Mouse (Mus musculus) midbrain, embryonic 16.5 days (tissue): ENCODE data around the gene Tmbim1. TPM values are rescaled to one million over a fixed set of nuclear protein-coding genes. Genes with fewer than 3 reads are reported as not detected.

Experiments
- ATAC-seq: fragments of 200-750 bp; cut with Nextera tagmentation; 2 replicates; pipeline ENCODE4 v1.8.0; 2017; ENCODE audit warnings: moderate TSS enrichment
- H3K27ac ChIP-seq: fragments of 300-500 bp; sonication (generic); 2 replicates; pipeline ENCODE4 v1.5.1; 2014; ENCODE audit warnings: mild to moderate bottlenecking, low read length, mixed read lengths
- H3K27me3 ChIP-seq: fragments of 300-500 bp; sonication (generic); 2 replicates; pipeline ENCODE4 v1.6.1; 2014; ENCODE audit warnings: low read depth, low read length, mixed read lengths; ENCODE audit not compliant: control insufficient read depth, insufficient read depth
- H3K36me3 ChIP-seq: fragments of 300-500 bp; sonication (generic); 2 replicates; pipeline ENCODE4 v1.6.1; 2014; ENCODE audit warnings: mild to moderate bottlenecking, low read length, moderate library complexity, mixed read lengths; ENCODE audit not compliant: control insufficient read depth, insufficient read depth
- H3K4me1 ChIP-seq: fragments of 300-500 bp; sonication (generic); 2 replicates; pipeline ENCODE4 v1.6.1; 2014; ENCODE audit warnings: mild to moderate bottlenecking, low read length, mixed read lengths; ENCODE audit not compliant: control insufficient read depth, insufficient read depth
- H3K4me2 ChIP-seq: fragments of 300-500 bp; sonication (generic); 2 replicates; pipeline ENCODE4 v1.6.1; 2014; ENCODE audit warnings: mild to moderate bottlenecking, low read length, mixed read lengths
- H3K4me3 ChIP-seq: fragments of 300-500 bp; sonication (generic); 2 replicates; pipeline ENCODE4 v1.5.1; 2014; ENCODE audit warnings: low read depth, mild to moderate bottlenecking, low read length, moderate library complexity, mixed read lengths
- H3K9ac ChIP-seq: fragments of 300-500 bp; sonication (generic); 2 replicates; pipeline ENCODE4 v1.6.1; 2014; ENCODE audit warnings: low read depth, low read length, mixed read lengths
- H3K9me3 ChIP-seq: fragments of 300-500 bp; sonication (generic); replicated peaks from 2 replicates; pipeline ENCODE4 v1.6.1; 2014; ENCODE audit warnings: mild to moderate bottlenecking, low read length, mixed read lengths; ENCODE audit not compliant: control insufficient read depth, poor library complexity, severe bottlenecking
- WGBS: fragments of 180-500 bp; shearing (Covaris S2); extraction: QIAGEN DNeasy Blood & Tissue Kit; methylation state at CpG from one replicate; pipeline ENCODE4 v1.1.7; 2014; 5-methylcytosine and 5-hydroxymethylcytosine counted together
- polyA plus RNA-seq: library from polyadenylated mRNA; unstranded; fragments of >200 nt; fragmentation: Nextera tagmentation; extraction: Ambion mirVana; gene quantifications from 2 replicates; pipeline ENCODE4 v1.2.1, GENCODE M21; 2015

Gene Tmbim1
- polyA plus RNA-seq, 1 experiment from 2014 or later = 8.4 TPM

DNA sequence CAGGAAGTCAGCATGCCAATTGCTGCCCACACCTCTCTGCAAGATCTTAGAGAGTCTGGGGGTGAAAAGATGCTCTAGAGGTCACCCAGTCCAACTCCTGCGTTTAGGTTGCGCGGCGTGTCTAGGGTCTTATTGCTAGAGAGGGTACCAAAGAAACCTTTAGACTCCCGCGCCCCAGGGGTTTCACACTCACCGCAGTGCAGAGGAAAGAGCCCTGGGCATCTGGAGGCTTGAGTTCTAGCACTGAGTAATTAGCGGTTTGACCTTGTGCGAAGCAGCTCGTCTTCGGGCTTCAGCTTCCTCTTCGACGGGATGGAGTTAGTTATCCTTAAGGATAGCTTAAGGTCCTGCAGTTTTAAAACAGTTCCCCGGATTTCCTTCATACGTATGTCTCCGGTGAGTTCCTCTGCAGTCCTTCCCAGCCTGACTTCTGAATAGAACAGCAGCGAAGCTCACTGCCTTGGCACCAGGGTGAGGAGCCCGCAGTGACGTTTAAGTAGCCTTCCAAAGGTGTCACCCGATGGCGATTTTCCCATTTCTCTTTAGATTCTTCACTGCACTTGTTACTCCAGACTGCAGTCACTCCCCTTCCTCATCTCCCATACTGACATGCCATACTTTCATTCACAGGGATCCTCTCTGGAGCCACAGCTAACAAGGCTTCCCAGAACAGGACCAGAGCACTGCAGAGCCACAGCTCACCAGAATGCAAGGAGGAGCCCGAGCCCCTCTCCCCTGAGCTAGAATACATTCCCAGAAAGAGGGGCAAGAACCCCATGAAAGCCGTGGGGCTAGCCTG is 20.0 kb downstream of the Tmbim1 start:
- no peaks in the 10 kb centered on the region for H3K9me3 ChIP-seq
- peak overlapping the region; percentile 59 for H3K27ac ChIP-seq
- peak overlapping the region; percentile 87 for H3K4me2 ChIP-seq
- peak overlapping the region; percentile 75 for H3K9ac ChIP-seq
- H3K4me1 ChIP-seq = peaks cover 22% of the 10 kb centered on the region
- no peak for ATAC-seq
- H3K36me3 ChIP-seq = peaks cover 19% of the 10 kb centered on the region
- H3K27me3 ChIP-seq = no peaks in the 10 kb centered on the region
- peak overlapping the region; percentile 77 for H3K4me3 ChIP-seq
- 4% methylated on average over 23 of the region's 23 CpGs for WGBS

DNA sequence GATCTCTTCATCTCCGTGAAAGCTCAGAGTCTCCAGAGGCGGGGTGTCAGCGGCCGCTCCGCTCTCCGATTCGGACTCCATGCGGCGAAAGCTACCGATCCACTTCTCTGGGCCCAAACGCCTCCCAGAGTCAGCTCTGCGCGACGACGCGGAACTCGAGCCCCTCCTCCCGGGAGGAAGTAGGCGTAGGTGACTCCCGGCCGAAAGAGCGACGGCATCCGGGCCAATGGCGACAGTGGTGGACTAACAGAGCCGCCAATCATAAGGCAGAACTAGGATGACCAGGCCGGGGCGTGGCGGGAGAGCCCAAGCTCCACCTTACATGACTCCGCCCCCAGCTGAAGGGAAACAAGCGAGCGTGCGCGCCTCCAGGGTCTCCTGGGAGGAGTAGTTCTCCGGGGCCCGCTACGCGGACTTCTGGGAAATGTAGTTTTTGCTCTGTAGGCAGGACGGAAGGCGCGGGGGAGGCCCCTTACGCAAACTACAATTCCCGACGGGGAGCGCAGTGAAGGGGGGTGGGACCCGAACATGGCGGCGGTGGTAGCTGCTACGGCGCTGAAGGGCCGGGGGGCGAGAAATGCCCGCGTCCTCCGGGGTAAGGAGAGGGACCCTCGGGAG is 20.8 kb downstream of the Tmbim1 start, which contains the start of the genes Aamp and Pnkd:
Gene Aamp (minus strand): TSS at position 196 of the 618 bp plus-strand sequence.
Gene Pnkd (plus strand): TSS at position 388 of the 618 bp plus-strand sequence.
- peak within 1 kb of the TSS; percentile 87 for H3K9ac ChIP-seq
- H3K27ac ChIP-seq = peak within 1 kb of the TSS; percentile 76
- H3K27me3 ChIP-seq = no peaks in the 10 kb centered on the region
- peaks cover 22% of the 10 kb centered on the region for H3K4me1 ChIP-seq
- H3K9me3 ChIP-seq = no peaks in the 10 kb centered on the region
- WGBS = under 1% methylated on average over 56 of the region's 56 CpGs
- H3K36me3 ChIP-seq = peaks cover 22% of the 10 kb centered on the region
- H3K4me3 ChIP-seq = peak within 1 kb of the TSS; percentile 77
- peak; percentile 98 for ATAC-seq
- peak within 1 kb of the TSS; percentile 93 for H3K4me2 ChIP-seq

- no peaks in the 10 kb centered on the region for H3K27me3 ChIP-seq
- H3K9me3 ChIP-seq = no peaks in the 10 kb centered on the region
- H3K4me2 ChIP-seq = peak overlapping the region; percentile 93
- peak overlapping the region; percentile 87 for H3K9ac ChIP-seq
- ATAC-seq = peak; percentile 67
- peak overlapping the region; percentile 77 for H3K4me3 ChIP-seq
- peaks cover 25% of the 10 kb centered on the region for H3K36me3 ChIP-seq
- peaks cover 22% of the 10 kb centered on the region for H3K4me1 ChIP-seq
- WGBS = 12% methylated on average over 15 of the region's 15 CpGs
- peak overlapping the region; percentile 76 for H3K27ac ChIP-seq
These were observed 21.5 kb downstream of the Tmbim1 start for GRCm38 (mm10) chr1:74283686-74284463.

DNA sequence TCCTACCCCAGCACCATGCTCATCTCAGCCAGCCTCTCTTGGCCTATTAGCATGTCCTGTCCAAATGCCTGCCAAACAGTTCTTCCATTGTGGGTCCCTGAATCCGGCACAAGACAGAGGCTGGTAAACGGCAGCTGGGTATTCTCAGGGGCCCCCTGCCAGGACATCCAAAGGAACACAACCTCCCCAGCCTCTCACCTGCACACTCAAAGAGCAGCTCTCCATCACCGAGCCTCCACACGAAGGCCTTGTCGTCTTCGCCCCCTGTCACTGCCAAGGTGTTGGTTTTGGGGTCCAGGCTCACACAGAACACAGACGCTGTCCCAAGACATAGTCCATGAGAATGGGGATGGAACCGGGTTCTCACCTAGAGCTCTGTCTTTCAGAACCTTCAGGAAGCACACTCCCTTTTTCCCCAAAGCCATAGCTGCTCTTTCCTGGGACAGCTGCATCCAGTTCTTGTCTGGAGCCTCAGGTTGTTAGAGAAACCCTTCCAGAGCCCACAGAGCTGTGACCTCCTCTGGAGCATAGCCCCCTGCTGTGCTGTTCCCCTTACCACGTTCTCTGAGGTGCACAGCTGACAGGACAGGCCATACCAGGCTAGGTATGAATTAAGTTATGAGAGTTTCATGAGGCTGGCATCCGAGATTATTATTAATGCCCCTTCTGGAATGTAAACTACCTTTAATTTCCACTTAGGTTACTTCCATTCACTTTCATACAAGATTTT is 22.4 kb downstream of the Tmbim1 start:
- no peak overlapping the region for H3K4me2 ChIP-seq
- 86% methylated on average over 10 of the region's 10 CpGs for WGBS
- H3K27me3 ChIP-seq = no peaks in the 10 kb centered on the region
- H3K4me1 ChIP-seq = peaks cover 22% of the 10 kb centered on the region
- ATAC-seq = no peak
- no peak overlapping the region for H3K27ac ChIP-seq
- H3K4me3 ChIP-seq = no peak overlapping the region
- peaks cover 25% of the 10 kb centered on the region for H3K36me3 ChIP-seq
- no peaks in the 10 kb centered on the region for H3K9me3 ChIP-seq
- no peak overlapping the region for H3K9ac ChIP-seq

DNA sequence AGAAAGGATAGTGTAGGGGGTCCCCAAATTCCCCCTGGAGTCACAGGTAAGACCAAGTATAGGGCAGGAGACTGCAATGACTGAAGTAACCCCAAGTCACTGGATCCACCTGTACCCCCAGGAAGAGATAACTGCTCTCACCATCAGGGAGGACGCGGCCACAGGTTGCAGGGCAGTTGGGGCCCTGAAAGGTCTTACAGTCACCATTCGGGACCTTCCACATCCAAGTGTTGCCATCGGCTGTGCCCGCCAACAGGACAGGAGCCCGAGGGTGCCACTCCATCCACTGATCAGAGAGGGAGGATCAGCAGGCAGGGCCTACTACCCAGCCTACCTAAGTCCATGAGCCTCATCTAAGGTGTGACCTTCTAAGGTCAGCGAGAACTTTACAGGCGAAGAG is 23.5 kb downstream of the Tmbim1 start:
- Histone ChIP-seq H3K36me3 (peaks cover 25% of the 10 kb centered on the region), H3K4me1 (peaks cover 22% of the 10 kb centered on the region), H3K27ac (no peak overlapping the region), H3K9me3 (no peaks in the 10 kb centered on the region), H3K27me3 (no peaks in the 10 kb centered on the region), H3K9ac (no peak overlapping the region), H3K4me2 (no peak overlapping the region), H3K4me3 (no peak overlapping the region)
- no peak for ATAC-seq
- WGBS = 96% methylated on average over 8 of the region's 8 CpGs

- no peak overlapping the region for H3K27ac ChIP-seq
- ATAC-seq = no peak
- no peak overlapping the region for H3K4me2 ChIP-seq
- no peaks in the 10 kb centered on the region for H3K27me3 ChIP-seq
- H3K4me3 ChIP-seq = no peak overlapping the region
- peaks cover 25% of the 10 kb centered on the region for H3K36me3 ChIP-seq
- 94% methylated on average over 2 of the region's 2 CpGs for WGBS
- no peak overlapping the region for H3K9ac ChIP-seq
- peaks cover 22% of the 10 kb centered on the region for H3K4me1 ChIP-seq
- no peaks in the 10 kb centered on the region for H3K9me3 ChIP-seq
These were observed 24.1 kb downstream of the Tmbim1 start for GRCm38 (mm10) chr1:74281372-74281771.

- H3K4me3 ChIP-seq = no peak overlapping the region
- H3K27ac ChIP-seq = no peak overlapping the region
- peaks cover 25% of the 10 kb centered on the region for H3K36me3 ChIP-seq
- H3K9ac ChIP-seq = no peak overlapping the region
- H3K27me3 ChIP-seq = no peaks in the 10 kb centered on the region
- no peak for ATAC-seq
- WGBS = 94% methylated on average over 14 of the region's 14 CpGs
- no peaks in the 10 kb centered on the region for H3K9me3 ChIP-seq
- peaks cover 16% of the 10 kb centered on the region for H3K4me1 ChIP-seq
- H3K4me2 ChIP-seq = no peak overlapping the region
These were observed 24.7 kb downstream of the Tmbim1 start for GRCm38 (mm10) chr1:74280591-74281325.

DNA sequence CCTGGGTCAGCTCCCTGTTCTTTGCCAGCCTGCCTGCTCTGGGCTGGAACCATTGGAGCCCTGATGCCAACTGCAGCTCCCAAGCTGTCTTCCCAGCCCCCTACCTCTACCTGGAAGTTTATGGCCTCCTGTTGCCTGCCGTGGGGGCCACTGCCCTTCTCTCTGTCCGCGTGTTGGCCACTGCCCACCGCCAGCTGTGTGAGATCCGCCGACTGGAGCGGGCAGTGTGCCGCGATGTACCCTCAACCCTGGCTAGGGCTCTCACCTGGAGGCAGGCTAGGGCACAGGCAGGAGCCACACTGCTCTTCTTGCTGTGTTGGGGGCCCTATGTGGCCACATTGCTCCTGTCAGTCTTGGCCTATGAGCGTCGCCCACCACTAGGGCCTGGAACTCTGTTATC is 26.4 kb downstream of the Tmbim1 start:
- Histone ChIP-seq H3K4me1 (peaks cover 12% of the 10 kb centered on the region; the same call in 1 of the 2 replicates), H3K36me3 (peaks cover 25% of the 10 kb centered on the region), H3K9me3 (no peaks in the 10 kb centered on the region), H3K27ac (no peak overlapping the region), H3K27me3 (no peaks in the 10 kb centered on the region), H3K4me3 (no peak overlapping the region), H3K9ac (no peak overlapping the region), H3K4me2 (no peak overlapping the region)
- 96% methylated on average over 11 of the region's 11 CpGs for WGBS
- ATAC-seq = no peak
